8 mouse cellular contexts compared by ENCODE assay signal in the genomic region with DNA sequence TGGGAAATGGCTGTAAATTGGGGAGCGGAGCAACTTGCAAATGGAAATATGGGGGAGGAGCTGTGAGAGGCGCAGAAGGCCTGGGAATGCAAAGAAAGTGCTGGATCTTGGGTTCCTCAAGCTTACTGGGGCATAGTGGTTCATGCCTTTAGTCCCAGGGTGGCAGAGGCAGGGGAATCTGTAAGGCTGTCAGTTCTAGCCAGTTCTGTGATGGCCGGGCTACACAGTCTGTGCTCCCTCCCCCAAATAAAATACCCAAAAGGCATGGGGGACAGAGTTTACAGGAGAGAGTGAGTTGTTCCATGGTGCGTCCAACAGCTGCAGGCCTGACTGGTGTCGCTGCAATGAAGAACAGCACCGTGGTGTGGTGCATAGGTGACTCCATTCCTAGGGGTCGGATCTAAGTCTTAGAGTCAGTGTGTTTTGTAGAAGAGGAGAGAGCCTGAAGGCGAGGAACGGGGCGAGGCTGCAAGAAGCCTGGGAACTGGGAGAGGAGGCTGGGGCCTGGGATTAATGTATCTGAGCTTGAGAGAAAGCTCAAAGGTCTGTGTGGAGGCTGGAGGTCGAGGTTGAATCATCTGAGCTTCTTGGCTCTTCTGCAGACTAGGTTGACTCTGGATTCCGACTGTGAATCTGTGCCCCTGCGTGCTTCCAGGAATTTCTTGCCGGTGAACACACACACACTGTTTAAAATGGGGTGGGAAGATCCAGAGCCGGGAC. TPM values are rescaled to one million over a fixed set of nuclear protein-coding genes. Genes with fewer than 3 reads are reported as not detected.
A peak's percentile ranks its signal among the peaks of the same experiment; 100 is the strongest.
DNase-seq lines count a peak whose midpoint lies in the region; ATAC-seq lines count a peak whose summit lies in the region.

No protein-coding gene starts in this region.

- H3K36me3 ChIP-seq in embryonic facial prominence, embryonic 12.5 days, result no peaks in the 10 kb centered on the region
- H3K36me3 ChIP-seq in intestine, embryonic 16.5 days (ENCODE audit: control insufficient read depth, insufficient read depth, low read length), result no peaks in the 10 kb centered on the region
- no peaks in the 10 kb centered on the region for H3K36me3 ChIP-seq in midbrain, embryonic 15.5 days (replicated peaks)

- 12% methylated on average over 15 of the region's 15 CpGs for WGBS in embryonic facial prominence, embryonic 12.5 days
- WGBS in intestine, embryonic 16.5 days, result 24% methylated on average over 15 of the region's 15 CpGs
- whole genome bisulfite sequencing in midbrain, embryonic 15.5 days, result 20% methylated on average over 15 of the region's 15 CpGs

- peak overlapping the region; percentile 68 for H3K4me2 ChIP-seq in embryonic facial prominence, embryonic 12.5 days (replicated peaks)
- H3K4me2 ChIP-seq in intestine, embryonic 16.5 days (ENCODE audit: low read depth, low read length), result peak overlapping the region; percentile 84
- peak overlapping the region; percentile 73 for H3K4me2 ChIP-seq in midbrain, embryonic 15.5 days

- DNase-seq in kidney, adult 11 months, result peak; percentile 66
- DNase-seq in kidney, postnatal 14 days, result no peak
- DNase-seq in ovary, postnatal 10 days (ENCODE audit: low spot score), result no peak
- no peak for DNase-seq in ovary, adult 18-20 months (ENCODE audit: low spot score)

- peak overlapping the region; percentile 97 for H3K27ac ChIP-seq in embryonic facial prominence, embryonic 12.5 days
- peak overlapping the region; percentile 97 for H3K27ac ChIP-seq in intestine, embryonic 16.5 days (ENCODE audit: low read length)
- H3K27ac ChIP-seq in midbrain, embryonic 15.5 days, result no peak overlapping the region

- no peaks in the 10 kb centered on the region for H3K9me3 ChIP-seq in embryonic facial prominence, embryonic 12.5 days
- no peaks in the 10 kb centered on the region for H3K9me3 ChIP-seq in intestine, embryonic 16.5 days (ENCODE audit: control insufficient read depth, low read length)
- H3K9me3 ChIP-seq in midbrain, embryonic 15.5 days, result no peaks in the 10 kb centered on the region

- peaks cover 61% of the 10 kb centered on the region for H3K4me1 ChIP-seq in embryonic facial prominence, embryonic 12.5 days
- H3K4me1 ChIP-seq in intestine, embryonic 16.5 days (ENCODE audit: control insufficient read depth, insufficient read depth, low read length), result peaks cover 53% of the 10 kb centered on the region
- peaks cover 39% of the 10 kb centered on the region for H3K4me1 ChIP-seq in midbrain, embryonic 15.5 days

- peak overlapping the region; percentile 69 for H3K4me3 ChIP-seq in embryonic facial prominence, embryonic 12.5 days
- peak overlapping the region; percentile 80 for H3K4me3 ChIP-seq in intestine, embryonic 16.5 days (ENCODE audit: low read length)
- peak overlapping the region; percentile 42 for H3K4me3 ChIP-seq in midbrain, embryonic 15.5 days

- H3K27me3 ChIP-seq in embryonic facial prominence, embryonic 12.5 days, result no peaks in the 10 kb centered on the region
- no peaks in the 10 kb centered on the region for H3K27me3 ChIP-seq in intestine, embryonic 16.5 days (replicated peaks; ENCODE audit: control insufficient read depth, insufficient read depth, low read length)
- H3K27me3 ChIP-seq in midbrain, embryonic 15.5 days (replicated peaks), result peaks cover 39% of the 10 kb centered on the region

- H3K9ac ChIP-seq in embryonic facial prominence, embryonic 12.5 days, result peak overlapping the region; percentile 88
- H3K9ac ChIP-seq in intestine, embryonic 16.5 days (ENCODE audit: low read depth, low read length), result peak overlapping the region; percentile 92
- no peak overlapping the region for H3K9ac ChIP-seq in midbrain, embryonic 15.5 days

- no peak for ATAC-seq in embryonic facial prominence, embryonic 12.5 days (ENCODE audit: insufficient number of reproducible peaks, insufficient read depth, low FRiP score, low TSS enrichment)
- ATAC-seq in intestine, embryonic 16.5 days, result peak; percentile 39
- ATAC-seq in midbrain, embryonic 15.5 days (replicated peaks), result no peak
- no peak for ATAC-seq in frontal cortex, adult (ENCODE audit: low TSS enrichment)

RNA-seq across cellular contexts. Expression of gene Ahnak, which starts 0.6 kb away (rescaled TPM):
- polyA plus RNA-seq in embryonic facial prominence, embryonic 12.5 days (2016; fragmentation: Nextera tagmentation; extraction: Ambion mirVana), result 24.4 and 27.7 TPM in 2 replicates
- 16.5 and 20.8 TPM in 2 replicates for polyA plus RNA-seq in intestine, embryonic 16.5 days (2015; fragmentation: Nextera tagmentation; extraction: Ambion mirVana)
- 4.9 and 5.9 TPM in 2 replicates for polyA plus RNA-seq in midbrain, embryonic 15.5 days (2015; fragmentation: Nextera tagmentation; extraction: Ambion mirVana)

RNA-seq across cellular contexts. Expression of gene Eef1g, which starts 21.7 kb away (rescaled TPM):
- 471 and 477 TPM in 2 replicates for polyA plus RNA-seq in embryonic facial prominence, embryonic 12.5 days (2016; fragmentation: Nextera tagmentation; extraction: Ambion mirVana)
- 392 and 445 TPM in 2 replicates for polyA plus RNA-seq in intestine, embryonic 16.5 days (2015; fragmentation: Nextera tagmentation; extraction: Ambion mirVana)
- 287 and 295 TPM in 2 replicates for polyA plus RNA-seq in midbrain, embryonic 15.5 days (2015; fragmentation: Nextera tagmentation; extraction: Ambion mirVana)

RNA-seq across cellular contexts. Expression of gene Tut1, which starts 34.9 kb away (rescaled TPM):
- polyA plus RNA-seq in embryonic facial prominence, embryonic 12.5 days (2016; fragmentation: Nextera tagmentation; extraction: Ambion mirVana), result 35.6 and 38.1 TPM in 2 replicates
- polyA plus RNA-seq in intestine, embryonic 16.5 days (2015; fragmentation: Nextera tagmentation; extraction: Ambion mirVana), result 30.1 and 31.7 TPM in 2 replicates
- polyA plus RNA-seq in midbrain, embryonic 15.5 days (2015; fragmentation: Nextera tagmentation; extraction: Ambion mirVana), result 27.5 and 30.5 TPM in 2 replicates

RNA-seq across cellular contexts. Expression of gene Mta2, which starts 46.8 kb away (rescaled TPM):
- polyA plus RNA-seq in embryonic facial prominence, embryonic 12.5 days (2016; fragmentation: Nextera tagmentation; extraction: Ambion mirVana), result 202 and 211 TPM in 2 replicates
- polyA plus RNA-seq in intestine, embryonic 16.5 days (2015; fragmentation: Nextera tagmentation; extraction: Ambion mirVana), result 119 and 130 TPM in 2 replicates
- 119 and 121 TPM in 2 replicates for polyA plus RNA-seq in midbrain, embryonic 15.5 days (2015; fragmentation: Nextera tagmentation; extraction: Ambion mirVana)

RNA-seq across cellular contexts. Expression of gene Eml3, which starts 59.2 kb away (rescaled TPM):
- polyA plus RNA-seq in embryonic facial prominence, embryonic 12.5 days (2016; fragmentation: Nextera tagmentation; extraction: Ambion mirVana), result 29.0 and 29.7 TPM in 2 replicates
- polyA plus RNA-seq in intestine, embryonic 16.5 days (2015; fragmentation: Nextera tagmentation; extraction: Ambion mirVana), result 22.6 and 23.5 TPM in 2 replicates
- polyA plus RNA-seq in midbrain, embryonic 15.5 days (2015; fragmentation: Nextera tagmentation; extraction: Ambion mirVana), result 10.5 and 13.4 TPM in 2 replicates
